Mouse (Mus musculus) heart, embryonic 13.5 days (tissue): ENCODE results near the gene Il18rap. TPM values are rescaled to one million over a fixed set of nuclear protein-coding genes. Genes with fewer than 3 reads are reported as not detected.

Source experiments
- polyA plus RNA-seq: library from polyadenylated mRNA; unstranded; fragments of >200 nt; fragmentation: Nextera tagmentation; extraction: Ambion mirVana; gene quantifications from 2 replicates; pipeline ENCODE4 v1.2.1, GENCODE M21; 2015

Gene Il18rap
- polyA plus RNA-seq, 1 experiment from 2014 or later, result 0.08 TPM

Other genes starting within 250 kb of the Il18rap start
- 3.5 and 3.8 TPM in 2 replicates for gene Il1rl2, start 190.8 kb upstream of the Il18rap start, polyA plus RNA-seq
- 0.19 and 0.51 TPM in 2 replicates for gene Il1rl1, start 85.8 kb upstream of the Il18rap start, polyA plus RNA-seq
- gene Il18r1, start 49.8 kb upstream of the Il18rap start, polyA plus RNA-seq, result not detected in 2 replicates
- not detected in 2 replicates for gene Slc9a4, start 64.7 kb downstream of the Il18rap start, polyA plus RNA-seq
- gene Slc9a2, start 165.2 kb downstream of the Il18rap start, polyA plus RNA-seq, result 0.08 and 0.19 TPM in 2 replicates